Mouse (Mus musculus) heart, adult 8-10 months (tissue): ENCODE measurements around the gene Gm5936. TPM values are rescaled to one million over a fixed set of nuclear protein-coding genes. Genes with fewer than 3 reads are reported as not detected.
"Not testable (repeated sequence)": the region's sequence is repeated elsewhere in the genome, so short reads cannot be mapped to it uniquely, and the experiment has no call there.

Source experiments
- DNase-seq: peaks from one replicate; pipeline ENCODE4 v3.0.0; 2022; ENCODE audit warnings: low spot score
- total RNA-seq, 4 experiments: library from RNA; stranded (reverse); gene quantifications; 2 replicates each; pipeline ENCODE4 v1.2.4; 2022

Gene Gm5936
- total RNA-seq: not detected

- DNase-seq: peak; percentile 0
These were observed at the start of gene Gm5936 for GRCm38 (mm10) chrX:74836842-74837522. Gene Gm5936, plus strand, starts transcription at chrX:74837196.

- DNase-seq: not testable (repeated sequence)
These were observed 19.1 kb downstream of the Gm5936 start for GRCm38 (mm10) chrX:74856104-74856503.

GRCm38 (mm10) chrX:74880123-74880522 is 43.1 kb downstream of the Gm5936 start:
- peak; percentile 11 for DNase-seq

Other genes starting within 250 kb of the Gm5936 start
- gene Olfr1325, start 244.5 kb upstream of the Gm5936 start, total RNA-seq: not detected
- gene Gm5640, start 191.6 kb upstream of the Gm5936 start, total RNA-seq: under 1 TPM in 3 of 4 experiments, not detected in 1; 0.22 to 0.65 (median 0.30) TPM
- not detected for gene Gm6890, start 96.3 kb upstream of the Gm5936 start, total RNA-seq
- gene Gab3, start 248.3 kb downstream of the Gm5936 start, total RNA-seq: 1 to 10 TPM; 1.2 to 1.9 (median 1.6) TPM